Mouse (Mus musculus) hindbrain, embryonic 14.5 days (tissue): ENCODE measurements around the gene Rin2. TPM values are rescaled to one million over a fixed set of nuclear protein-coding genes. Genes with fewer than 3 reads are reported as not detected.
A peak's percentile ranks its signal among the peaks of the same experiment; 100 is the strongest.
"Not testable (repeated sequence)": the region's sequence is repeated elsewhere in the genome, so short reads cannot be mapped to it uniquely, and the experiment has no call there.

ENCODE experiments used
- ATAC-seq: fragments of 200-750 bp; cut with Nextera tagmentation; 2 replicates; pipeline ENCODE4 v1.8.0; 2017; ENCODE audit warnings: moderate number of reproducible peaks, mild to moderate bottlenecking, moderate TSS enrichment, moderate library complexity; ENCODE audit not compliant: low FRiP score
- DNase-seq: peaks from one replicate; pipeline ENCODE4 v3.0.0-alpha.2; 2015; ENCODE audit warnings: low spot score
- H3K27ac ChIP-seq: fragments of 300-500 bp; sonication (generic); 2 replicates; pipeline ENCODE4 v1.5.1; 2014; ENCODE audit warnings: mild to moderate bottlenecking, moderate library complexity
- H3K27me3 ChIP-seq: fragments of 300-500 bp; sonication (generic); 2 replicates; pipeline ENCODE4 v1.6.1; 2014; ENCODE audit warnings: mild to moderate bottlenecking, low read length, mixed read lengths; ENCODE audit not compliant: control insufficient read depth, insufficient read depth
- H3K36me3 ChIP-seq: fragments of 300-500 bp; sonication (generic); replicated peaks from 2 replicates; pipeline ENCODE4 v1.6.1; 2014; ENCODE audit not compliant: control insufficient read depth, insufficient read depth
- H3K4me1 ChIP-seq: fragments of 300-500 bp; sonication (generic); replicated peaks from 2 replicates; pipeline ENCODE4 v1.6.1; 2014; ENCODE audit warnings: antibody characterized with exemption, low read length, mixed read lengths; ENCODE audit not compliant: control insufficient read depth, insufficient read depth
- H3K4me2 ChIP-seq: fragments of 300-500 bp; sonication (generic); replicated peaks from 2 replicates; pipeline ENCODE4 v1.6.1; 2014; ENCODE audit warnings: mild to moderate bottlenecking, moderate library complexity
- H3K4me3 ChIP-seq: fragments of 300-500 bp; sonication (generic); replicated peaks from 2 replicates; pipeline ENCODE4 v1.5.1; 2014; ENCODE audit warnings: mild to moderate bottlenecking, low read length
- H3K9ac ChIP-seq: fragments of 300-500 bp; sonication (generic); 2 replicates; pipeline ENCODE4 v1.6.1; 2014
- H3K9me3 ChIP-seq: fragments of 300-500 bp; sonication (generic); 2 replicates; pipeline ENCODE4 v1.6.1; 2016; ENCODE audit warnings: low read length; ENCODE audit not compliant: control insufficient read depth
- WGBS: fragments of 180-500 bp; shearing (Covaris S2); extraction: QIAGEN DNeasy Blood & Tissue Kit; methylation state at CpG from one replicate; pipeline ENCODE4 v1.1.7; 2014; 5-methylcytosine and 5-hydroxymethylcytosine counted together
- polyA plus RNA-seq: library from polyadenylated mRNA; unstranded; fragments of >200 nt; fragmentation: Nextera tagmentation; extraction: Ambion mirVana; gene quantifications from 2 replicates; pipeline ENCODE4 v1.2.1, GENCODE M21; 2014

Gene Rin2
- polyA plus RNA-seq, 1 experiment from 2014 or later = 17.1 TPM

DNA sequence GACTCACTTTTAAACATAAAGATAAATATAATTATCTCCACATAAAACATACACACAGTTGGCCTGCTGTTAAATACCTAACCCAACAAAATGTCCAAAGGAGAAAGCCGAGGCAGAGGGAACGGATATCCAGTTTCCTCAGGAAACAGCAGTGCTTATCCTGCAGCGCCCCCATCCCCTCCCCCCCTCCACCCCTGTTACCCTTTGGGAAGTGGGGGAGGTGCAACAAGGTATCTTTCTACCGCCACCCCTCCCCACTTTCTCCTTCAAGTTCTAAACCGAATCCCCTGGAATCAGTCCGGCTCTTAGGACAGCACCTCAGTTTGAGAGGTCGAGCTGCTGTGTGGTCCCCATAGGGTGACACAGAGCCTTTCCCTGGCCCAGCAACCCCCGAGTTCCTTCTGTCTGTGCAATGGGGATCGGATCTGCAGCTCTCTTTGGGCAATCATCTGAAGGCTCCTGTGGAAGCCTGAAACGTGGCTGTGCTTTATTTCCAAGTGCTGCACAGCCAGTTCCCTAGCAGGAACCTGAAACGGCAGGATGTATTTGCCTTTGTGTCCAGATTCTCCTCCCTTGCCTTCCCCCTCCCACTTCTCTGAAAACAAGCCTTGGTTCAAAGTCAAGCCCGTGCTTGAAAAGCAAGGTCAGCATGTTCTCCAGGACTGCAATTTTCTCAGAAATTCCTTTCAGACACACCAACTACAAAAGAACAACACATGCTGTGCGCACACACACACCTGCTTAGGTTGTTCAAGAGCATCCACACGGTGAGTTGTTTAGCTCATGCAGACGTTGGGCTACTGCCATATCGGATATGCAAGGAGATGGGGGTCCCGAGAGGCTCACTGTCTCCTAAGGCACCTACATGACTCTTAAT lies 209.3 kb downstream of the Rin2 start:
- Histone ChIP-seq H3K9ac (no peak overlapping the region), H3K9me3 (no peaks in the 10 kb centered on the region), H3K4me1 (no peaks in the 10 kb centered on the region; the same call in 1 of the 2 replicates), H3K27me3 (no peaks in the 10 kb centered on the region), H3K4me2 (no peak overlapping the region), H3K4me3 (no peak overlapping the region), H3K36me3 (peaks cover 23% of the 10 kb centered on the region), H3K27ac (peak overlapping the region; percentile 69)
- DNase-seq (no peak), ATAC-seq (no peak)
- WGBS = 47% methylated on average over 17 of the region's 17 CpGs

DNA sequence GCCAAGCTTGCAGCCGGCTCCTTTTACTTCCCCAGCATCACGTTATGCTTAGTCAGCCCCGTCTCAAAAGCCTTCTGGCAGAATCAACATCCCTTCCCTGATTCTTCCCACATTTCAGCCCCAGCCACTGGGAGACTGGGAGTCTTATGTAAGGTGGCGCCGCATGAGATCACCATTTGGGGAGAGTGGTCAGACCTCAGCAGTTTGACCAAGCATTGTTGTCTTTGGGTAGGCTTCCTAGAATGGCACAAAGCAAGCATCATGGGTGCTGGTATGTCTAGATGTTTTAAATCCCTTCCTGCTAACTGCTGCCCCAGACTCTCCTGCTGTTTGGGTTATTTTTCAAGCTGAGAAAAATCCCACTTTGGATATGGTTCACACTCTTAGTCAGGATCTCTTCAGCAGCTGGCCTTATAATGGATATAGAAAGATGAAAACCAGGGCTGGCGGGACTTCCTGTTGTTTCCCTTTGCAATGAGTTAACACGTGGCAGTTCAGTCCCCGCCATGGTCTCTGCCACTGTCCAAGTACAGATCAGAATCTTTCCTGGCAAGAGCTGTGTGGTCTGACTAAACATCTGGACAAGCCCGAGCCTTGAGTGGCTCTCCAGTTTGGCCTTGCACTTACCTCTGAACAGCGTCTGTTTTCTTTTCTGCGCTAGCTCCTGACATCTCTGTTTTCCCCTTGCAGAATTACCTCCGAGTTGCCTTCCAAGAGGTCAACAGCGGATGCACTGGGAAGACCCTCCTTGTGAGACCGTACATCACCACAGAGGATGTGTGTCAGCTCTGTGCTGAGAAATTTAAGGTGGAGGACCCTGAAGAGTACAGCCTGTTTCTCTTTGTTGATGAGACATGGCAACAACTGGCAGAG lies 210.1 kb downstream of the Rin2 start:
- Histone ChIP-seq H3K27ac (peak overlapping the region; percentile 34; the same call in 1 of the 2 replicates), H3K4me3 (no peak overlapping the region), H3K9me3 (no peaks in the 10 kb centered on the region), H3K9ac (no peak overlapping the region), H3K36me3 (peaks cover 19% of the 10 kb centered on the region), H3K4me2 (no peak overlapping the region), H3K27me3 (no peaks in the 10 kb centered on the region), H3K4me1 (no peaks in the 10 kb centered on the region; the same call in 1 of the 2 replicates)
- DNase-seq (no peak), ATAC-seq (no peak)
- WGBS = 81% methylated on average over 14 of the region's 14 CpGs

DNA sequence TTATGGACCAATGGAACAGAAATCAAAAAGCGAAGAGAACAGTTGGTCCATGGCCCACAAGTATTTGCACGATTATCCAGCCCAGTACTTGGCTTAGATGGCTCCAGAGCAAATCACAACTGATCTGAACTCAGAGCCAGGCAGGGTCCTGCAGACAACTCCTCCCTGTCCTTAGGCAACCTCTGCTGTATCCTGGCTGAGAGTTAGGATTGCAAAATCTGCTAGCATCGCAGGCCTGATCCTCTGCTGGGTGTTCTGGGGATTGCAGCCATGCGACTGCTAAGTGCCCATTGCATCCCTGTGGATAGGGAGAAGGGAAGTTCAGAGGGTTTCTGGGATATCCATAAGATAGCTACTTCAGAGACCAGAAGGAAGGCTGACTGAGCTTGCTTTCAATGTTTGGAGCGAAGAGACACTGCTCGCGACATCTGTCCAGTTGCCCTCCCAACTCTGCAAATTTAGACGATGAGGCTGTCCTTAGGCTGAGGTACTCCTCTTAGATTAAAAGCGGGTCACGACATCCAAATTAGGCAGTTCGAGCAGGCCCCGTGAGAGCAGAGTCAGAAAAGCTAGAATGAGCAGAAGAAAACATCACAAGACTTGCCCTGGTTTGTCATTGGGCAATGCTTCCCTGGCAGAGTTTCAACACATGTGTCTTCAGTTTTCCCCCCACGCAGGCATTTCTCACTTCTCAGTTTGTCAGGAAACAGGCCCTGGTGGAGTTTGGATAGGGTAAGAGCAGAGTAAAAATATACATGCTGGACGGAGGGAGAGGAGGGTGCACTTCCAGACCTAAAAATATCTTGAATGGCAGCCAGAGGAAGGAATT lies 213.1 kb downstream of the Rin2 start:
- H3K4me1 ChIP-seq = no peaks in the 10 kb centered on the region; the same call in 1 of the 2 replicates
- DNase-seq = no peak
- H3K9ac ChIP-seq = no peak overlapping the region
- H3K27me3 ChIP-seq = no peaks in the 10 kb centered on the region
- no peak for ATAC-seq
- peaks cover 13% of the 10 kb centered on the region for H3K36me3 ChIP-seq
- no peak overlapping the region for H3K4me2 ChIP-seq
- no peak overlapping the region for H3K27ac ChIP-seq
- 75% methylated on average over 14 of the region's 14 CpGs for WGBS
- H3K4me3 ChIP-seq = no peak overlapping the region
- no peaks in the 10 kb centered on the region for H3K9me3 ChIP-seq

DNA sequence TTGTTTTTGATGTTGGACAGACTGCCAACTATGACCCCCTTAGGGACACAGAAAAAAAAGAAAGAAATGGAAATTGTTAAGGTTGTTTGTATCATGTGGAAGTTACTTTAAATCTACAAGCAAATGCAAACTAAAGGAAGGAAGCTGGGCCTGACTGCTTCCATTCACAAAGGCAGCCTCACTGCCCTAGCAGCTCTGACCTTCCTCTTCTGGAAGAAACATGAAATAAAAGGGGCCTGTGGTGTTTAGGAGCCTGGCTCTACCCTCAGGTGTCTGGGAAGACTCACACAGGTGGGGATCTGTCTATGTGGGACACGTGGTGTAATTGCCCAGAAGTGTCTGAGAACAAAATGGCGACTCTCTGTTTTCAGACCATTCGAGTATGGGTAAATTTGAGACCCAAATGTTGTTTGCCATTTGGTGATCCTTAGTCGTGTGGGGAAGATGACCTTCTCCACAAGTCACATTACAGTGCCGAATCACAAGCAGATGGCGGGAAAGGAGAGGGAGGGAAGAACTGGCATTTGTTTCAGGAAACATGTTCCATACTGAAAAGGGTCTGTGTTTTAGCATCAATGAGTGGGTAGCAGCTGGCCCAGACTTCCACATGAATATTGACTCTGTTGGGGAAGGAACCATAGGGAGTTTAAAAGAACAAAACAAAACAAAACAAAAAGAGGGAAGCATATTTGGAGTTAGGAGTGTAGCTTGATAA lies 213.9 kb downstream of the Rin2 start:
- Histone ChIP-seq H3K27ac (peak overlapping the region; percentile 12; the same call in 1 of the 2 replicates), H3K9me3 (no peaks in the 10 kb centered on the region), H3K9ac (no peak overlapping the region), H3K4me2 (no peak overlapping the region), H3K4me3 (no peak overlapping the region), H3K4me1 (no peaks in the 10 kb centered on the region; the same call in 1 of the 2 replicates), H3K36me3 (peaks cover 13% of the 10 kb centered on the region), H3K27me3 (no peaks in the 10 kb centered on the region)
- DNase-seq (no peak), ATAC-seq (no peak)
- 71% methylated on average over 6 of the region's 6 CpGs for WGBS

DNA sequence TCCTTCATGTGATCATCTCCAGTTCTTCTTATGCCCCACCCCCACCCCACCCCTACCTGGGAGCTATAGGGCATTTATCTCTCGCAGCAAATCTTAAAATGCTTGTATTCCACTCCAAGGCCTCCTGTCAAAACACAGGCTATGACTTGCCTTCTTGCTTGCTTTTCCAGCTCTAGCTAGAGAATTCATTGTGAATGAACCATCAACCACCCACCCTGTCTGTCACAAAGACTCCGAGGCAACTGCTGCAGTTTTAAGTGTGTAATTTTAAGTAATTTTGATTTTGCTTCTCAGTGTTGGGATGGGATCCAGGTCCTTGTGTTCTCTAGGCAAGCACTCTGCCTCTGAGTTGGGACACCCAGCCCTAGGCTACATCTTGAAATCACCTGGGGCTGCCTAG lies 215.6 kb downstream of the Rin2 start:
- Histone ChIP-seq H3K27ac (no peak overlapping the region), H3K27me3 (no peaks in the 10 kb centered on the region), H3K9ac (no peak overlapping the region), H3K9me3 (no peaks in the 10 kb centered on the region), H3K4me3 (no peak overlapping the region), H3K4me2 (no peak overlapping the region), H3K4me1 (no peaks in the 10 kb centered on the region), H3K36me3 (peaks cover 6% of the 10 kb centered on the region)
- WGBS = 86% methylated on average over 2 of the region's 2 CpGs
- ATAC-seq = no peak
- DNase-seq = no peak

DNA sequence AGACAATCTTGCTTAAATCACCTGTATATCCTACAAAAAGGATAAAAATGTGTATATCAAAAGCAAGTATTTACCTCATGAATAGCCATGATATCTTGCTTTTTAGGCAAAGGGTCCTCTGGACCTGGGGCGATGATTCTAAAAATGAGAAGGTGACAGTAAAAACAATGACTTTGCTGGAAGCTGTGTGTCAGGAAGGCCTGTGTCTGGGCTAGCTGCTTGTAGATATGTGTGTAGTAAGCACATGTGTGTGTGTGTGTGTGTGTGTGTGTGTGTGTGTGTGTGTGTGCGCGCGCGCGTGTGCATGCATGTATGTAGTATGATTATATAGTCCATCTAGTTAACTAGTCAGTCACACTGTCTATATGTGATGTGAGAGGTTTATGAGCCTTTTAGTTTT lies 218.7 kb downstream of the Rin2 start:
- H3K36me3 ChIP-seq = no peaks in the 10 kb centered on the region
- no peak overlapping the region for H3K4me2 ChIP-seq
- 94% methylated on average over 6 of the region's 6 CpGs for WGBS
- H3K9ac ChIP-seq = no peak overlapping the region
- no peaks in the 10 kb centered on the region for H3K4me1 ChIP-seq
- H3K4me3 ChIP-seq = no peak overlapping the region
- no peaks in the 10 kb centered on the region for H3K27me3 ChIP-seq
- no peak for ATAC-seq
- no peak overlapping the region for H3K27ac ChIP-seq
- no peaks in the 10 kb centered on the region for H3K9me3 ChIP-seq
- DNase-seq = no peak

DNA sequence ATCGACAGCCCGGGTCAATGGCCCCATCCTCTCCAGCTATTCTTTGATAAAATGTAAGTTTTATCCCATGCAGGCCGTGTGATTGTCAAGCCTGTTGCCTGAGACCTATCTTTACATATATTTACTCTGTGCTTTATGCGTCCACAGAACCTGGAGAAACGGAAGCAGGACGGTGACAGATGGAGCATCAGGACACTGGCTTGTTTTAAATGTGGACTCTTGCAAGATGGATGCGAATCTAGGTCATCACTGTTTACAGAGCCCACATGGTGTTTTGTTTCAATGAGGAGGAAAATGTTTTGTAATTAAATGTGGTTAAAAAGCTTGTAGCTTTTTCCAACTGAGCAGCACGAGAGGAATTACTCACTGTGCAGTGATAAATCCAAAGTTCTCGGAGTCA lies 223.1 kb downstream of the Rin2 start:
- DNase-seq (no peak), ATAC-seq (no peak)
- Histone ChIP-seq H3K4me2 (no peak overlapping the region), H3K27ac (no peak overlapping the region), H3K9ac (no peak overlapping the region), H3K4me1 (no peaks in the 10 kb centered on the region), H3K9me3 (no peaks in the 10 kb centered on the region), H3K27me3 (no peaks in the 10 kb centered on the region), H3K36me3 (no peaks in the 10 kb centered on the region), H3K4me3 (no peak overlapping the region)
- WGBS = 81% methylated on average over 9 of the region's 9 CpGs

DNA sequence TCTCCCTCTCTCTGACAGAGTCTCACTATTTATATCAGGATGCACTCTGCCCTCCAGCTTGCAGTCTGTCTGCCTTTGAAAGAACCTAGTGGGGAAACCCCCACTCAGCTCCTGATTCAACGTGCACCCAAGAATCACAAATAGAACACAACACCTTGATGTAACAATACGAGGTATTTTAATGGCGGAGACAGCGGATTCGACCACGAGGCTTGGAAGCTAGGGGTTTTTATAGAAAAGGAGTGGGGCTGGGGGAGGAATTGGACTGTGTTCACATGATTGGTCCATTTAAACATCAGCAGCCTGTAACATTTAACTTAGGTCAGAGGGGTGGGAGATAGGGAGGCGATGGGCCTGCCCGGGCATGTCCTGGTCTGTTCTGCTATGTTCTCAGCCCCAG lies 225.3 kb downstream of the Rin2 start:
- H3K36me3 ChIP-seq, H3K27ac ChIP-seq, H3K4me2 ChIP-seq, H3K9me3 ChIP-seq, H3K9ac ChIP-seq, H3K4me3 ChIP-seq, DNase-seq, H3K27me3 ChIP-seq, ATAC-seq: not testable (repeated sequence)
- peaks cover 17% of the 10 kb centered on the region for H3K4me1 ChIP-seq
- 80% methylated on average over 6 of the region's 8 CpGs for WGBS
